Mouse (Mus musculus) liver, adult 2 months (tissue): Measurements from ENCODE around the gene Eno3. TPM values are rescaled to one million over a fixed set of nuclear protein-coding genes. Genes with fewer than 3 reads are reported as not detected.

ENCODE experiments used
- DNase-seq: peaks from one replicate; pipeline ENCODE4 v3.0.0-alpha.2; 2011; ENCODE audit warnings: low read depth, low spot score; ENCODE audit errors: extremely low read depth
- H3K27ac ChIP-seq: fragments of 200-500 bp; replicated peaks from 2 replicates; pipeline ENCODE4 v1.5.1; 2012; ENCODE audit warnings: low read depth, mild to moderate bottlenecking, control low read depth, inconsistent platforms, low read length; ENCODE audit not compliant: insufficient read depth
- H3K27me3 ChIP-seq: fragments of 200-500 bp; 2 replicates; pipeline ENCODE4 v1.6.1; 2012; ENCODE audit warnings: mild to moderate bottlenecking, moderate library complexity, low read length, inconsistent platforms; ENCODE audit not compliant: control insufficient read depth, insufficient read depth
- H3K36me3 ChIP-seq: fragments of 200-500 bp; 2 replicates; pipeline ENCODE4 v1.6.1; 2012; ENCODE audit warnings: low read length, inconsistent platforms; ENCODE audit not compliant: control insufficient read depth, insufficient read depth
- H3K4me1 ChIP-seq: fragments of 200-500 bp; 2 replicates; pipeline ENCODE4 v1.6.1; 2011; ENCODE audit warnings: low read length; ENCODE audit not compliant: control insufficient read depth, insufficient read depth
- H3K4me3 ChIP-seq: fragments of 200-500 bp; 2 replicates; pipeline ENCODE4 v1.5.1; 2011; ENCODE audit warnings: low read depth, mild to moderate bottlenecking, control low read depth, low read length, moderate library complexity; ENCODE audit not compliant: insufficient read depth
- H3K79me2 ChIP-seq: fragments of 200-500 bp; 2 replicates; pipeline ENCODE4 v1.6.1; 2012; ENCODE audit warnings: inconsistent platforms, mild to moderate bottlenecking, low read length, moderate library complexity; ENCODE audit not compliant: control insufficient read depth, insufficient read depth
- H3K9ac ChIP-seq: fragments of 200-500 bp; 2 replicates; pipeline ENCODE4 v1.6.1; 2012; ENCODE audit warnings: low read depth, mild to moderate bottlenecking, control low read depth, inconsistent platforms, low read length
- CTCF ChIP-seq: fragments of 200-500 bp; IDR thresholded peaks from 2 replicates; pipeline ENCODE4 v1.5.1; 2011; ENCODE audit warnings: low read depth, low read length, control low read depth
- POLR2A ChIP-seq: fragments of 200-500 bp; IDR thresholded peaks from 2 replicates; pipeline ENCODE4 v1.6.1; 2011; ENCODE audit warnings: low read length, control low read depth; ENCODE audit not compliant: insufficient read depth; ENCODE audit errors: extremely low read depth
- WGBS: fragments of 180-500 bp; shearing (Covaris S2); methylation state at CpG from one replicate; pipeline ENCODE4 v1.1.7; 2018; 5-methylcytosine and 5-hydroxymethylcytosine counted together
- polyA plus RNA-seq: library from polyadenylated mRNA; depleted of rRNA; stranded (reverse); fragments of >200 nt; gene quantifications from 2 replicates; pipeline ENCODE4 v1.2.3, GENCODE M21; 2012
- total RNA-seq: library from RNA; depleted of rRNA; stranded (reverse); fragments of >200 nt; gene quantifications from 2 replicates; pipeline ENCODE4 v1.2.3, GENCODE M21; 2014

Gene Eno3
- total and polyA plus RNA-seq, 2 experiments: 3.0 to 4.0 TPM

DNA sequence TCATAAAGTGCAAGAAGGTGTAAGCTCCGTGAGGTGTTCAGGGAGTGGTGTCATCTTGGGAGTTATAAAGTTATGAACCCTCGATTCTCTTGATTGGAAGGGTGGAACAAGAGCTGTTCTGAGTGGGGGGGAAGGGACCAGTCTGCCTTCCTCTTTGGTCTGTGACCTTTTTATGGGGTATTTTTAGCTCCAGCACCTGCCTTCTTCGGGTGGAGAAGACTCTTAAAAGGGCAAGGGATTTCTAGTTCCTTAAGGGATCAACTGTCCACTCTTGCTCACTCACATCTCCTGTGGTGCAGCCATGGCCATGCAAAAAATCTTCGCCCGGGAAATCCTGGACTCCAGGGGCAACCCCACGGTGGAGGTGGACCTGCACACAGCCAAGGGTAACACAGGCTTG is 571 bp downstream of the Eno3 start:
- peaks cover 6% of the 10 kb centered on the region; the same call in 1 of the 2 replicates for H3K4me1 ChIP-seq
- TF ChIP-seq CTCF (no peak), POLR2A (no peak)
- peaks cover 4% of the 10 kb centered on the region for H3K36me3 ChIP-seq
- 70% methylated on average over 6 of the region's 6 CpGs for WGBS
- no peaks in the 10 kb centered on the region for H3K27me3 ChIP-seq
- no peak overlapping the region for H3K9ac ChIP-seq
- H3K4me3 ChIP-seq: no peak overlapping the region
- no peak overlapping the region for H3K27ac ChIP-seq
- no peak for DNase-seq
- H3K79me2 ChIP-seq: peaks cover 18% of the 10 kb centered on the region

DNA sequence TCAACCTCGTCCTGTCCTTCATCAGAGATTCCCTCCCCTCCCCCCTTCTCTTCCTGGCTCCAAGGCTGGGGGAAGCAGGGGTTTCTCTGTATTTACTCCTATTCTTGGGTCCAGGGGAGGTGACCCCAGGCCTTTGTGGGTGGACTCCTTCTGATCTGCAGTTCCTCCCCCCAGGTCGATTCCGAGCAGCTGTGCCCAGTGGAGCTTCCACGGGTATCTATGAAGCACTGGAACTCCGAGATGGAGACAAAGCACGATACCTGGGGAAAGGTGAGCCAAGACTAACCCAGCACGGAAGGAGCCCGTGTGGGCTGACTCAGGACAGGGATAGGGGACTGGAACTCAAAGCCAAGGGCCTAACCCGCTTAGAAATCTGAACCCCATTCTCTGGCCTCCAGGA is 989 bp downstream of the Eno3 start:
- 78% methylated on average over 9 of the region's 9 CpGs for WGBS
- H3K27ac ChIP-seq: no peak overlapping the region
- H3K27me3 ChIP-seq: no peaks in the 10 kb centered on the region
- peaks cover 2% of the 10 kb centered on the region; the same call in 1 of the 2 replicates for H3K4me1 ChIP-seq
- peaks cover 14% of the 10 kb centered on the region for H3K79me2 ChIP-seq
- no peak for DNase-seq
- H3K36me3 ChIP-seq: peaks cover 3% of the 10 kb centered on the region
- TF ChIP-seq CTCF (no peak), POLR2A (no peak)
- H3K9ac ChIP-seq: no peak overlapping the region
- no peak overlapping the region for H3K4me3 ChIP-seq

DNA sequence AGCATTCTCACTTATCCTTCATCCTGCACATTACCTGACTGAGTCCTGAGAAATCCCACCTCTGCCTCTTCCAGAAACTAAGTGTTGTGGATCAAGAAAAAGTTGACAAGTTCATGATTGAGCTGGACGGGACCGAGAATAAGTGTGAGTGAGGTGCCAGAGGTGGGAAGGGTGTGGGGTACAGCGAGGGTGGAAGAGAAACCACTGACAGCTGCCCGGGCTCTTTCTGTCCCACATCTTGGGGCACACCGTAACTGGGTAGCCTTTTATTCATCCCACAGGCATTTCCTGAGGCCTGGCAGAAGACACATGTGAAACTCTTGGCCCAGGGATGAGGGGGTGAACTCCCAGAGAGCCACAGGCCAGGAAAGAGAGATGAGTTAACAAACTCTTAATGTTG is 1.5 kb downstream of the Eno3 start:
- peaks cover 2% of the 10 kb centered on the region; the same call in 1 of the 2 replicates for H3K4me1 ChIP-seq
- H3K27me3 ChIP-seq: no peaks in the 10 kb centered on the region
- H3K79me2 ChIP-seq: peaks cover 9% of the 10 kb centered on the region
- no peak for TF ChIP-seq POLR2A
- TF ChIP-seq CTCF: no peak
- no peak overlapping the region for H3K4me3 ChIP-seq
- no peak overlapping the region for H3K27ac ChIP-seq
- H3K36me3 ChIP-seq: peaks cover 3% of the 10 kb centered on the region
- no peak for DNase-seq
- no peak overlapping the region for H3K9ac ChIP-seq
- 93% methylated on average over 5 of the region's 5 CpGs for WGBS

DNA sequence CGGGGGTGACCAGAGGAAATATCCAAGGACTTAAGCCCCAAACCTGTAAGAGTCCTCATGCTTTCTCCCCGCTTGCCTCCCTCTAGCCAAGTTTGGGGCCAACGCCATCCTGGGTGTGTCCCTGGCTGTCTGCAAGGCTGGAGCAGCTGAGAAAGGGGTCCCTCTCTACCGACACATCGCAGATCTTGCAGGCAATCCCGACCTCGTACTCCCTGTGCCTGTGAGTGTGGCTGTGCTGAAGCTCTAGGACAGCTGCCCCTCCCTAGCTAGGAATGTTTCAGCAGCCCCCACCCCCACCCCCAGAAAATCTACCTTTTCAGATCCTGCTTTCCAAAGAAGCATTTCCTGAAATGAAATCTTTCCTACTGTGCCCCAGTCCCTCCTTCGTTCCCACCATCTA is 1.9 kb downstream of the Eno3 start:
- no peaks in the 10 kb centered on the region for H3K27me3 ChIP-seq
- no peak overlapping the region for H3K9ac ChIP-seq
- no peak overlapping the region for H3K4me3 ChIP-seq
- H3K4me1 ChIP-seq: peaks cover 2% of the 10 kb centered on the region; the same call in 1 of the 2 replicates
- no peak for DNase-seq
- H3K27ac ChIP-seq: no peak overlapping the region
- H3K36me3 ChIP-seq: peaks cover 3% of the 10 kb centered on the region
- no peak for TF ChIP-seq CTCF
- TF ChIP-seq POLR2A: no peak
- 89% methylated on average over 8 of the region's 8 CpGs for WGBS
- peaks cover 5% of the 10 kb centered on the region for H3K79me2 ChIP-seq

DNA sequence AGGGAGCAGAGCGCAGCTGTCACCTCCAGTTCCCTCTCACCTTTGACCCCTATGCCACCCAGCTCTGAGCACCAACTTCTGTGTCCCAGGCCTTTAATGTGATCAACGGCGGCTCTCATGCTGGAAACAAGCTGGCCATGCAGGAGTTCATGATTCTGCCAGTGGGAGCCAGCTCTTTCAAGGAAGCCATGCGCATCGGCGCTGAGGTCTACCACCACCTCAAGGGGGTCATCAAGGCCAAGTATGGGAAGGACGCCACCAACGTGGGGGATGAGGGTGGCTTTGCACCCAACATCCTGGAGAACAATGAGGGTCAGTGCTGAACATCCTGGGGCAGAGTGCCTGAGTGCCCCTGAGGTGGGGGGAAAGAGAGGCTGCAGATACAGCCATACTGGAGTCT is 3.6 kb downstream of the Eno3 start:
- no peak for DNase-seq
- H3K9ac ChIP-seq: no peak overlapping the region
- peaks cover 11% of the 10 kb centered on the region for H3K36me3 ChIP-seq
- H3K4me3 ChIP-seq: no peak overlapping the region
- no peaks in the 10 kb centered on the region for H3K79me2 ChIP-seq
- no peaks in the 10 kb centered on the region for H3K27me3 ChIP-seq
- WGBS: 73% methylated on average over 8 of the region's 8 CpGs
- H3K4me1 ChIP-seq: peaks cover 2% of the 10 kb centered on the region; the same call in 1 of the 2 replicates
- TF ChIP-seq CTCF (no peak), POLR2A (no peak)
- no peak overlapping the region for H3K27ac ChIP-seq

DNA sequence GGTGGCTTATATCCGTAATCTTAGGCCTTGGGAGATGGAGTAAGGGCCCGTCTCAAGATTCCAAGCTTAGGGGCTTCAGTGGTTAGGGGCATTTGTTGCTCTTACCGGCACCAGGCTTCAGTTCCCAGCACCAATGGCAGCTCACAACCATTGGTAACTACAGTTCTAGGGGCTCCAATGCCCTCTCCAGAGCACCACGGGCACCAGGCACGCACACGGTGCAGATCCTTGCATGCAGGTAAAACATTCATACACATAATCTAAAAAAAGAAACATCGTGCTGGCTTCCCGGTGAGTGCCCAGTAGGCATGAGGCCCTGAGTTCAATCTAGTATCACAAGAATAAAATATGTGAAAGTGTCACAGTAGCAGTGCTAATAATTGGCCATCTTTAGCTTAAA is 6.1 kb downstream of the Eno3 start:
- H3K27me3 ChIP-seq: no peaks in the 10 kb centered on the region
- H3K9ac ChIP-seq: no peak overlapping the region
- TF ChIP-seq CTCF (no peak), POLR2A (no peak)
- 0 out of 2 replicates have a peak, but pooled peaks cover under 1% of the 10 kb centered on the region for H3K4me1 ChIP-seq
- 90% methylated on average over 8 of the region's 8 CpGs for WGBS
- H3K79me2 ChIP-seq: no peaks in the 10 kb centered on the region; the same call in 1 of the 2 replicates
- no peak overlapping the region for H3K27ac ChIP-seq
- no peak for DNase-seq
- H3K36me3 ChIP-seq: peaks cover 11% of the 10 kb centered on the region
- no peak overlapping the region for H3K4me3 ChIP-seq
